Mouse (Mus musculus) thymus, postnatal 36 days (tissue): ENCODE data around the gene Eapp.
"Not testable (repeated sequence)": the region's sequence is repeated elsewhere in the genome, so short reads cannot be mapped to it uniquely, and the experiment has no call there.

ENCODE experiments used
- DNase-seq, 2 experiments: peaks; one replicate each; pipeline ENCODE4 v3.0.0; 2022; ENCODE audit warnings: mixed read lengths in 2 of 2

Eapp gene

DNA sequence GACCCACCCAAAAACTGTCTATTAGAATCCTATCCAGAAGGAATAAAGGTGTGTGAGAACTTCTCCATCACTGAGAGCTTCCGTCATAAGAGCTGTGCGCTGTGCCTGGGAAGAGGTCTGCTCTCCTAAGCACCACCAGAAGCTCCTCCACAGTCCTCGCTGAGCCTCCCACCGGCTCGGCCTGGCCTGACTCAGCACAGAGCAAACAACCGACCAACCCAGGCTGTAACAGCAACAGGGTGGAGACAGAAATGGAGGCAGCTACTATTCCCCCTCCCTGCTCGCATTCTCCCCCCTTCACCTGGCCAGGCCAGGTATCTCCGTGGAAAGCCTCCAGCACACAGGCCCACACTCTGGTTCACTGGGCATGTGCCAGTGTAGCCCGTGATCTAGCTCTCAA is 19.0 kb downstream of the Eapp start:
- no peak for DNase-seq

DNA sequence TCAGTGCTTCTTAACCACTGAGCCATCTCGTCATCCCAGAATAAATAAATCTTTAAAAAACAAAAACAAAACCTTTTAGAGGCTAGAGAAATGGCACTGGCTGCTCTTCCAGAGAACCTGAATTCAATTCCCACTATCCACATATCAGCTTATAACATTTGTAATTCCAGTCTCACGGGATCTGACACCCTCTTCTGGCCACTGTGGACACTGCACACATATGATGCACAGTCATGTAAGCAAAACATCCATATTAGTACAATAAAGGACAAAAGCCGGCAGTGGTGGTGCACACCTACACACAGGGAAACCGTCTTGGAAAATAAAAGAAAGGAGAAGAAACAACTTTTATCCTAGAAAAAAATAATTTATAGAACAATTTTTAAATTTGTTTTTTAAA is 20.3 kb downstream of the Eapp start:
- DNase-seq = no peak

DNA sequence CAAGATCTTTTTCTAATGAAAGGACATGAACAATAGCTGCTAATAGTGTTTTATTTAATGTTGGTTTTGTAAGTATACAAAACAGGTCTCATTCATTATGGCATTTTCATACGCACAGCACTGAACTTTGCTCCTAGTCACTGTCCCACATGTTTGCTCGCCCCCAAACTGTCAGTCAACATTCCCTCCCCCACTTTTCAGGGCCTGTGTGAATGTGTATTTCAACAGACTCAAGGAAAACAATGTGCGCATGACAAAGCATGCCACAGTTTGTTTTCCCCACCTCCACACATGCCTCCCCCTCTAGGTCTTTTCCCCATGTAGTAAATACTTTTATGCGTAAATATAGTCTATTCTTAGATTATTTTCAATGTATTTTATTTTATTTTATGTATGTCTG is 24.4 kb downstream of the Eapp start:
- DNase-seq = no peak

DNA sequence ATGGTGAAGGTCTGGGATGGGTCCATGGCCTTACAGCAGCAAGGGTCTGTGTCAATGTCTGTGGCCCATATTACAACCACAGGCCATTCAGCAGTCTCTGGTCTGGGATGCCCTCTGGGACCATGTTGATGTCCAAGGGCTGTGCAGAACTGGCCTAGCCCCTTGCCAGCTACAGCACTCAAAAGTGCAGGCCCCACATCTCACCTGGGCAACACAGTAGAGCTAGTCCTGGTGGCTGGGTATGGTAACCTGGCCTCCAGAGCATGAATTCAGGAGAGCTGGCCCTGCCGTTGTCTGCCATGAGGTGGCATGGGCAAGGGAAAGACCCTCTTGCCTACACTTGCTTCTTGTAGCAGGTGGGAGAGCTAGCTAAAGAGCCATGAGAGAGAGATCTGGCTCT is 27.6 kb downstream of the Eapp start:
- no peak for DNase-seq

DNA sequence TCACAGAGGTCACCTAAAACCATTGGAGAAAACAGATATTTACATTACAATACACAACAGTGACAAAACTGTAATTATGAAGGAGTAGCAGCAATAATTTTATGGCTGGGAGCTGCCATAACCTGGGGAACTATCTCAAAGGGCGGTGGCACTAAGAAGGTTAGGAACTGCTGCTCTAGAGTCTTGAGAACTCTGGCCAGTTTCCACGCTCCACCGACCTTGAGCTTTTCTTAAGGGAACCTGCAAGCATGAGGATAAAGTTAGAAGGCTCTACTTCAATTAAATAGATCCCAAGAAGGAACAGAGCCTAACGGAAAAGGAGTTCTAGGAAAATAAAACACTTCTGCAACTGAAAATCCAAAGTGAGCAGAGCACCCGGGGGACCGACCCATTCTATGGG is 30.2 kb downstream of the Eapp start:
- no peak for DNase-seq

DNA sequence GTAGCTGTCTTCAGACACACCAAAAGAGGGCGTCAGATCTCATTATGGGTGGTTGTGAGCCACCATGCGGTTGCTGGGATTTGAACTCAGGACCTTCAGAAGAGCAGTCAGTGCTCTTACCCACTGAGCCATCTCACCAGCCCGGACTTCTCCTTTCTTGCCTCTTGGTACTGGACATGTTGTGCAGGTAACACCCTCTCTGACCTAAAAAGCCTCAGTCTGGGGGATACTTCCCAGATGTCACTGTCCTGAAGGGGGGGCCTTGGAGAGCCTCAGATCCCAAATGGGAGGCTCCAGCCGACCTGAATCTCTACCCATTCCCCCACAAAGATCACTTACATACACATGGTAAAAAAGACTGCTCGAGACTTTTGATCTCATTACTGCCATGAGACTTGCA is 34.2 kb downstream of the Eapp start:
- not testable (repeated sequence) for DNase-seq

DNA sequence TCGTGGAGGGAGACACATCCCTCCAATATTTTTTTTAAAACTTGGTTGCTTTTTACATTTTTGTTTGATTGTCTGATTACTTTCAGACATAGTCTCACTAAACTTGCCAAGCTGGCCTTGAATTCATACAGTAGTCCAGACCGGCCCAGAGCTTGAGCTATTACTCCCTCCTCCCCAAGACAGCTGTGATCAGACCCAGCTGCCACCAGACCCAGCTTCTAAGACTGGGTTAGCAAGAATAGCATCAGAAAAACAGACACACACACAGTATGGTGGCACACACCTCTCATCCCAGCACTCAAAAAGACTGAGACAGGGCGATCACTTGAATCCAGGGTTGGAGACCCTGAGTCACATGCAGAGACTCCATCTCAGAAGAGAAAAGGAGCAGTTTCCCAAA is 35.8 kb downstream of the Eapp start:
- no peak for DNase-seq

DNA sequence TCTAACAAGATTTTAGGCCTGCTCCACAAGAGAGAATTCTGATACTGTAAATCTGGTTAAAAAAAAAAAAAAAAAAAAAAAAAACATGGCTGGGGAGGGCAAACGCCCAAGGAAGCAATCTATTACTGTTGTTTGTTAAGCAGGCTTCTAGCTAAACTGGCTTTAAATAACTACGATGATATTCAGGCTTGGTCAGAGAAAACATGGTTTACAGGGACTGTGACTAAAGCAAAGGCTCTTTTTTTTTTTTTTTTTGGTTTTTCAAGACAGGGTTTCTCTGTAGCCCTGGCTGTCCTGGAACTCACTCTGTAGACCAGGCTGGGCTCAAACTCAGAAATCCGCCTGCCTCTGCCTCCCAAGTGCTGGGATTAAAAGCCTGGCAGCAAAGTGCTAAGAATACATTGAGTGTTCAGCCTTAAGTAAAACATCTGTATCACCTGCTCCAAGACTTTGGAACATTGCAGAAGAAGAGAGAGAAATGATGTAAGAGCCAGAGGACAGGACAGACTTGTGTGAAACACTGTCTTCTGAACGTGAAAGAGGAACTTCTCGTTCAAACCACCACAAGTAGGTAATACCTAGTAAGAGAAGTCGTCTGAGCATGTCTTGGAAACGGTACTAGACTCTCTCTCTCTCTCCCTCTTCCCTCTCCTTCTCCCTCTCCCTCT is 37.1 kb downstream of the Eapp start:
- DNase-seq = no peak

DNA sequence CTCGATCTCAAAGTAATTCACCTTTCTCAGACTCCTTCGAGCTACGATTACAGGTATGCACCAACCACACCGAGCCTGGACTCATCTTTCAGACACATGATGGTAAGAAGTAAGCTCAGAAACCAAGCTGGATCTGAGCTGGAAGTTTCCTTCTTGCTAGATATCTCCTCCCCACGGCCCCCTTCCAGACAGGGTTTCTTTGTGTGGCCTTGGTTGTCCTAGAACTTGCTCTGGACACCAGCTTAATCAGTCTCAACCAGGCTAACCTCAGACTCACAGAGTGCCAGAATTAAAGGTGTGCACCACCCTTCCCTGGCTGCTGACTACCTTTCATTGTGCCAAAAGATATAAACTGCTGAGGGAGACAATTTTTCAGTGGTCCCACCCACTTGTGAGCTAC is 37.7 kb downstream of the Eapp start:
- DNase-seq = no peak

DNA sequence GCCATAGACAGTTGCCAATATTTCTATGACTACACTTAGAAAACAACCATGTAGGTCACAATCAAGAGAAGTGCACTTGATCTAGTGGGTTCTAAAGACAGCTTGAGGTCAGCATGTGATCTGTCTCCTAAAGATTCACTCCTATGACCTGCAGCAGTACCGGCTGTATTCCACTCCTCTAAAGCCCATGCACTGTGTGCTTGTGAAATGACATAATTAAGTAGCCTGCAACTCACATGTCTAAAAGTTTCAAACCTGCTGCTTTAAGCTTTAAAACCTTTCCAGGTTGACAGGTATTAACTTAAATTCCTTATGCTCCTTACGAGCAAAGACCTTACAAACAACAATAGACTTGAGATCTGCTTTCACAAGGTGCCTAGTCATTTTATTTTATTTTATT is 38.5 kb downstream of the Eapp start:
- DNase-seq = no peak

DNA sequence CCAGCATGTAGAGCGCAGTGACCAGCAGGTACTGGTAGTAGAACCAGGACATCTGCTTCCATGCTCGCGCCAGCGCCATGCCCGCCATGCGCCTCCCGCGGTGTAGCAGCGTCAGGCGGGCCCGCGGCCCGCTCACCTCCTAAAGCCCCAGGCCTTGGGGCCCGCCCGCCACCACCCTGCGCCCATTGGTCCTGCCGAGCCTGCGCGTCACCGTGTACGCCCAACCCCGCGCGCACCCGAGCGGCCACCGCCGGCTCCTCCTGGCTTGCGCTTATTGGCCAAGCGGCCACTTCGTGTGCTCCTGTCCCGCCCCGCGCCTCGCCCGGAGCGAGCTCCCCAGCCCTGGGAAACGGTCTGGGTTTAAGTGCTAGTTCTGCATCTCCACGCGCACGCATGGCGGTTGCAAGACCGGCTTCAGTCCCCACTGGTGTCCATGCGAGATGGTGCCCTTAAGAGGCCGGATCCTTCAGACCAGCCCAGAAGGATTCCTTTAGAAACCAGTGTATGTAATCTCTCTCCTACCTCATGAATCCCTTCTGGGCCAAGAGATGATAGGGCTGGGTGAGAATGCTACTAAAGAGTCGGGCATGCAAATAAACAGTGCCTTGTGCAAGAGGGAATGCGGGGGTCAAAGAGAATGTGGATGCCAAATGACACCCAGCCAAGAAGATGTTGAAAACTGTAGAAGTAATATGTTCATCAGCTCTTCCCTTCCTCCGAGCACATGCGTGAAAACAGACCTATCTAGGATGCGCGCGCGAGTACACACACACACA is 39.1 kb downstream of the Eapp start, which contains the start of gene Sptssa:
Gene Sptssa (minus strand): TSS at position 178 of the 776 bp plus-strand sequence.
- peak; percentile 94 to 96 for DNase-seq

DNA sequence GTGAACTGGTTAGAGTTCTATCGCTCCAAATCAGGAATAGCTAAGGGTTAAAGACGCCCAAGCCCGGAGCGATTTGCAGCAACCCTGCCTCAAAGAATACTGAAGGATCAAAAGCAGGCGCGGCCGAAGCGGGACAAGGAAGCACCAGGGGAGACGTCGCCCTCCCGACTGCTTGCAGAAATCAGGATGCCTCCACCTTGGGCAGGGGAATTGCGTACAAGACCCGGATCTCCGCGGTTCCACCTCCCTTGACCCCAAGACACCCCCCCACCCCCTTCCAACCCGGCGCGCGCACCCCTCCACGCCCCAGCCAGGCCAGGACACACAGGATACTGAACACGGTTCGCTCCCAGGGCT is 39.7 kb downstream of the Eapp start:
- DNase-seq = no peak

DNA sequence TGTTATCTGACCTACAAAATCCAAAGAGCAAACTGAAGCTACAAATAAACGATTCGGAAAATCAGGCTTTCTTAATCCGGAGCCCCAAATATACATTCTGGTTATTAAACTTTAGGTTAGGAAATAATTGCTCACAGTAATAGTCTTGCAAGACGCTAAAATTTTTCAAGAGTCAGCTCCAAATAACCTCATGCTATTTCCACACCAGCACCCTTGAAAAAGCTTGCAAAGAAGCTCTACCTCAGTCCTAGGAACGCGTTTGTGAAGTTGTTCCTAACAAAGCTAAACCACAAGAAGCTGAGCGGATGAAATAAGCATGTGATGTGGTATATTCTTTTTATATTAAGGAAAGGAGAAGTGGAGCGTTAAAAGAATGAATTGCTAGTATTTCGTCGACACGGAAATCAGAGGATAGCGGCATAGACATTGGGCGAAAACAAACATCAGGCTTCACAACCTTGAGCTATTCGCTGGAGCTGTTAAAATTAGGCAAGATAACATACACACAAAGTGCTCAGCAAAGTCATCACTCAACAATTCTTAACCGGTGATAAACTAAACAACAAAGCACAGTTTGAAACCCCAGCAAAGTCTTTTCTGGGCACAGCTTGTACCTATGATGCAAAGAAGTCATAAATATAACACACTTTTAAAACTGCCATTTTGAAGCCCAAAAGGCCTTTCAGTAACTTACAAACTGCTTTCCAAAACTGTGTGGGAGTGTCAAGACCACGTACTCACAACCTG is 40.2 kb downstream of the Eapp start:
- DNase-seq = no peak

DNA sequence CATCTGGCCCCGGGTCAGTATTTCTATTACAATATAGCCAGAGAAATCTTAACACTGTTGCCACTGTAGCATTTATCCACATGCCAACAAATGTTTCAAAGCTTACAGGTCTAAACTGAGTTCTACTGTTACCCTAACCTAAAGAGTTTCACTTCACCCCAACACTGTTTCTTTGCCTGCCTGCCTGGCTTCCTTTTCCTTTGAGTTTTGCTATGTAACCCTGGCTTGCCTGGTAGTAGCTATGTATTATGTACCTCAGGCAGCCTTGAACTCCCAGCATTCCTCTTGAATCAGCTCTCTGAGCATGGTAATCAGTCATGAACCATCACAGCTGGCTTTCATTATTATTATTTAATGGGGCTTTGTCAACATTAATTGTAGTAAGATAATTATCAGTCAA is 41.0 kb downstream of the Eapp start:
- no peak for DNase-seq

DNA sequence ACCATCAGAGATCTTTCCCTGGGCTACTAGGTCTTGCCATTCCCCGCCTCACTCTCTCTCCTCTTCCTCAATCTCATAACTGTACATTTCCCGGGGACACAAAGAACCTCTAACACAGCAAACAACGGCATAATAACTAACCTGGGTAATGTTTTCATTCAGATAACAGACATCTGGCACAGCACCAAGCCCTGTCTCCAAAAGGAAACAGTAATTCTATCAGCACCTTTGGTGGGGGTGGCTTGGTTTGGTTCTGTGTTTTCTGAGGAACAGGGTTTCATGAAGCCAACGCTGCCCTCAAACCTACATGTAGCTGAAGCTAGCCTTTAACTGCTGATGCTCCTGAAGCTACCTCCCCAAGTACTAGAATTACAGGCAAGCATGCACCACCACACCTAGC is 41.6 kb downstream of the Eapp start:
- no peak for DNase-seq

DNA sequence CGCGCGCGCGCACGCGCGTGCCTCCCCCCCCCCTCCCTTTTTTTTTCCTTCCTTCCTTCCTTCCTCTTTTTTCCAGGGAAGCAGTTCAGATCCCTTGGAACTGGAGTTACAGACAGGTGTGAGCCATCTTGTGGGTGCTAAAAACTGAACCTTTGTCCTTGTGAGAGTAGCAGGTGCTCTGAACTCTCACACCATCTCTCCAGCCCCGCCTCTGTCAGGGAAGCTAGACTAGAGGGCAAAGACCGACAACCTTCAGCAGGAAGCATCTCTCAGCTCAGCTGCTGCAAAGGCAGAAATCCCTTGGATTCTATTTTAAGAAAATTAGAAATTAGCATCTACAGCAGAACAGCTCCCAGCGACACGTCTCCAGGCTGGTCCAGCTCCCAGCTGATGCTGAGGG is 43.4 kb downstream of the Eapp start:
- peak; percentile 3 to 13 for DNase-seq

DNA sequence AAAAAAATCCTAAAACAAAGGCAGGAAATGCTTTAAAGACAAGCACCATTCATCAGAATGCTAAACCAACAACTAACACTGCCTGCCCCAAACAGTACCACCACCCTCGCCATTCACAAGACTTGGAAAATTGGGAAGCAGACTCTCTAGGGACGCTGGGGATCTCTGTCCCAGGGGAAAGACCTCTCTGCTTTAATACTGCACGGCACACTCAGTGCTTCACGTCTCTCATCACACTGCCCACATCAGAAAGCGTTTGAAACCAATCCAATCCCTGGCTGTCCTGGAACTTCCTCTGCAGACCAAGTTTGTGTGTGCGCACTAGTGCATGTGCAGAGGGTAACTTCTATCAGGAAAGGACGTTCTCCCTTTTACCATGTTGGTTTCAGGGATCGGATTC is 43.9 kb downstream of the Eapp start:
- DNase-seq = no peak

DNA sequence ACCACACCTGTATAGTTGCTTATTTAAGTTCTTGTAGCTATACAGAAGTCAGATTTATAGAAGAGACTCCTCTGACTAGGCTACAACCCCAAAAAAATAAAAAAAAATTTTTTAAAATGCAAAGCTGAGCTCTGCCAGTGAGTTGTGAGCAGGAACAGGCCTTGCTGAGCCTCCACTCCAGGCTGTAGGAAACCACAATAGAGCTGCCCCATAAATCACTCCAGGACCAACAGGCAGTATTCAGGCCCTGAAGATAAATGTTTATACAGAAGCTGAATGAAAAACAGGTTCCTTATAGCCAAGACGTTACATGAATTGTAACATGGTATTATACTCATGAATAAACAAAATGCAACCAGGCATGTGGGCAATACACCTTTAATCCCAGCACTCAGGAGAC is 44.5 kb downstream of the Eapp start:
- no peak for DNase-seq

DNA sequence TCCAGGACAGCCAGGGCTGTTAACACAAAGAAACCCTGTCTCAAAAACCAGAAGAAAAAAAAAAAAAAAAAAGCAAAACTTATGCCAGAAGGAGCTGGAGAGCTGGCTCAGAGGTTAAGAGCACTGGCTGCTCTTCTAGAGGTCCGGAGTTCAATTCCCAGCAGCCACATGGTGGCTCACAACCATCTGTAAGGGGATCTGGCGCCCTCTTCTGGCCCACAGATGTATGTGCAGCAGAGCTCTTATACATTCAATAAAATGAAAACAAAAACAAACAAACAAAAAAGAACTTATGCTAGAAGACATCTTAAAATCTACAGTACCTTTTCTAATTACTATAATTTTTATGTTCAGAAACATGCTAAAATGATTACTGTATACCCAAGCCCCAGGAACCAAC is 50.8 kb downstream of the Eapp start:
- no peak for DNase-seq

DNA sequence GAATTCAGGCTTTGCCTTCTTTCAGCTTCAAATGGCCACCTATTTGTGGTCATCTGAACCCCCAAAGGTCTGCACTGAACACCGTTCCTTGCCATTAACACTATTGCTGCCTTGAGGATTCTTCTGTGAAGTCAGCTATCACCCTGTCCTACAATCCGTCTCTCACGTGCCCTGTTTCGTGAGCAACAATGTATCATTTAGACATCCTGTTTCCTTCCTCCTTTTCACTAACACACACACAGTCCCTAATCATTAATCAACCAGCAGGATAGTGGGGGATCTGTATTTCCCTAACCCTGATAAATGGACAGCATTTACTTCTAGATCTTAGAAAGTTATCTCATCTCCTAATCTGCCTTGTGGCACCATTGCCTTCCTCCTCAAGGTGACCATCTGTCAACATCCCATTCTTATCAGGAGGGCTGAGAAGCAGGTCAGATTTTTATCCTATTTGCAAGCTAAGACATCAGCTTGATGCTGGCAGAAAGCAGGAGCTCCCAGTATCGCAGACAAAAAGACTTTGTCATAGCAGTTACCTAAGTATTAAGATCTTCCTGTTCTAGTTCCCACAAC is 52.3 kb downstream of the Eapp start:
- no peak for DNase-seq

DNA sequence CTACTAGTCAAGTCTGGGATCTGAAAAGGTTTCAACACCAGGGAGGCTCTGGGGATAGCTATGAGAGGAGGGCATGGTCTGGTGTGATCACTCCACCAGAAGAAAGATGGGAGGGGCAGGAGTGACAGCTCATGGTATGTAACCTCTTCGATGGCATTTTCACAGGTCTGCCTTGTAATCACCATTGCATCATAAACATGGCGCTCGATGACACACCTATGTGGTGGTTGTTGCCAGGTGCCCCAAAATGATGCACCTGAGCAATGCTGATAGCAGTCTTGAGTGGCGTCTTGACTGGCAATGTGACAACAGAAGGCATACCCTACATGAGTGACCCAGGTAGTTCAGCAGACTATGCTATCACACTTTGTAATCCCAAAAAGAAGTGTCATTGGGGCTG is 54.3 kb downstream of the Eapp start:
- no peak for DNase-seq

DNA sequence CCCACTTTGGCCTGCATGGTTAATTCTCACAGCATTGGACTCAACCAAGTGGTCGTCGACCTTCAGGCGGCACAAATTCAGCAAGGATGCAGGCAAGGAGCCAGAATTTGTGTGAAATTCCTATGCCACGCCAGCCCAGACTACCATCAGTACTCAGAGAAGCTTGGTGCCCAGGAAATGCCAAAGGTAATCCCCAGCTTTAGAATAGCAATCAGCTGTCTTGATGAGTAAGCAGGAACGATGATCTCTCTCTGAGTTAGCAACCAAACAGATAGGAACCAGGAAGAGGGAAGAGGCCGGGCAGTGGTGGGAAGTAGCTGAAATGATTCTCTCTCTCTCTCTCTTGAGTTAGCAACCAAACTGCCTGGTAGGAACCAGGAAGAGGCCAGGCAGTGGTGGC is 55.4 kb downstream of the Eapp start:
- no peak for DNase-seq

DNA sequence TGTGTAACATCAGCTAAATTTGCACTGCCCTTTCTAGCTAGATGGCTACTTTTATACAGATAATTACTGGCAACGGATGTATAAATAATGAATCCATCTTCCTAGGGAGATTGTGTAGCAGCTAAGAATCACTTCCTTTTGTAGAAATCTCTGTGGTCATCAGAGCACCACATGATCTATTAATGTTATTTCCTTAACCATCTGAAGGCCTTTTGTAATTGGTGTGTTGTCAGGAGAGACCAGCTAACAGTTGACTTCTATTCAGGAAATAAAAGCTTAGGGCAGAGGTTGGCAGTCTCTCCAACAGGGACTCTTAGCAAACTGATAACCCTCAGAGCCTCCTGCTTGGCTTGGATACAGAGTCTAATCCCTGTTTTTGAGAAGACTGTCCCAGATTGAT is 58.7 kb downstream of the Eapp start:
- DNase-seq = no peak

DNA sequence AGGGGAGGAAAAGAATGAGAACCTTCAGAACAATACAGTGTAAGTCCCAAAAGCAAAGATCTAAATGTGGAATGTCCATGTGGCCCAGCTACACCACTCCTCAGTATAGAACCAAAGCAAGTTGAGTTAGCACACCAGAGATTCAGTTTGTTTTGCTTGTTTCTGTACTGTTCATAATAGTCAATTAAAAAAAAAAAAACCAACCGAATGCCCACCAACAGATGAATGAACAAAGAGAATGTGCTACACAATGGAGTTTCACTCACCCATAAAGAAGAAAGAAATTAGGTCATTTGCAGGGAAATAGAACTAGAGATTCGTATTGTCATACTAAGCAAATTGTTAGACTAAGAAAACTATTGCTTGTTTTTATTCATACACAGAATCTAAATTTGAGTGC is 63.6 kb downstream of the Eapp start:
- DNase-seq = no peak
